Mouse (Mus musculus) liver, postnatal 0 days (tissue): Measurements from ENCODE around the gene Syt14. TPM values are rescaled to one million over a fixed set of nuclear protein-coding genes. Genes with fewer than 3 reads are reported as not detected.

Source experiments
- ATAC-seq: fragments of 200-750 bp; cut with Nextera tagmentation; 2 replicates; pipeline ENCODE4 v1.8.0; 2017; ENCODE audit warnings: mild to moderate bottlenecking, moderate library complexity
- DNase-seq: peaks from one replicate; pipeline ENCODE4 v3.0.0-alpha.2; 2016
- H3K27ac ChIP-seq: fragments of 300-500 bp; sonication (generic); 2 replicates; pipeline ENCODE4 v1.5.1; 2014; ENCODE audit warnings: antibody characterized with exemption, moderate library complexity, mild to moderate bottlenecking, low read depth
- H3K27me3 ChIP-seq: fragments of 300-500 bp; sonication (generic); 2 replicates; pipeline ENCODE4 v1.6.1; 2014; ENCODE audit warnings: low read length, control low read depth, mixed read lengths; ENCODE audit not compliant: insufficient read depth
- H3K36me3 ChIP-seq: fragments of 300-500 bp; sonication (generic); replicated peaks from 2 replicates; pipeline ENCODE4 v1.6.1; 2014; ENCODE audit warnings: mild to moderate bottlenecking, control low read depth, low read length, moderate library complexity, mixed read lengths; ENCODE audit not compliant: insufficient read depth
- H3K4me1 ChIP-seq: fragments of 300-500 bp; sonication (generic); 2 replicates; pipeline ENCODE4 v1.6.1; 2014; ENCODE audit warnings: antibody characterized with exemption, mild to moderate bottlenecking, control low read depth; ENCODE audit not compliant: insufficient read depth
- H3K4me2 ChIP-seq: fragments of 300-500 bp; sonication (generic); 2 replicates; pipeline ENCODE4 v1.6.1; 2014; ENCODE audit warnings: low read depth, mild to moderate bottlenecking, low read length, moderate library complexity, mixed read lengths
- H3K4me3 ChIP-seq: fragments of 300-500 bp; sonication (generic); 2 replicates; pipeline ENCODE4 v1.5.1; 2014; ENCODE audit warnings: low read depth, low read length
- H3K9ac ChIP-seq: fragments of 300-500 bp; sonication (generic); replicated peaks from 2 replicates; pipeline ENCODE4 v1.6.1; 2014; ENCODE audit warnings: mild to moderate bottlenecking, moderate library complexity
- H3K9me3 ChIP-seq: fragments of 300-500 bp; sonication (generic); 2 replicates; pipeline ENCODE4 v1.6.1; 2016; ENCODE audit warnings: mild to moderate bottlenecking, control low read depth, low read length, mixed read lengths
- CTCF ChIP-seq: sonication (generic); IDR thresholded peaks from 2 replicates; pipeline ENCODE4 v1.5.1; 2016; ENCODE audit warnings: antibody characterized with exemption, low read depth
- EP300 ChIP-seq: IDR thresholded peaks from 2 replicates; pipeline ENCODE4 v1.6.1; 2016; ENCODE audit warnings: antibody characterized with exemption, low read depth, mild to moderate bottlenecking
- WGBS: fragments of 180-500 bp; shearing (Covaris S2); extraction: QIAGEN DNeasy Blood & Tissue Kit; methylation state at CpG from one replicate; pipeline ENCODE4 v1.1.7; 2014; ENCODE audit not compliant: insufficient replicate concordance; 5-methylcytosine and 5-hydroxymethylcytosine counted together
- polyA plus RNA-seq: library from polyadenylated mRNA; unstranded; fragments of >200 nt; fragmentation: Nextera tagmentation; extraction: Ambion mirVana; gene quantifications from 2 replicates; pipeline ENCODE4 v1.2.1, GENCODE M21; 2015

The Syt14 gene
- polyA plus RNA-seq, 1 experiment from 2014 or later: 1.8 TPM

- no peaks in the 10 kb centered on the region for H3K27me3 ChIP-seq
- H3K4me3 ChIP-seq: no peak overlapping the region
- no peak overlapping the region for H3K27ac ChIP-seq
- no peak overlapping the region for H3K4me2 ChIP-seq
- H3K9ac ChIP-seq: no peak overlapping the region
- 83% methylated on average over 4 of the region's 4 CpGs for WGBS
- no peaks in the 10 kb centered on the region for H3K9me3 ChIP-seq
- TF ChIP-seq EP300 (no peak), CTCF (peak; percentile 11; the same call in 1 of the 2 replicates)
- 0 out of 2 replicates have a peak, but pooled peaks cover 3% of the 10 kb centered on the region for H3K4me1 ChIP-seq
- H3K36me3 ChIP-seq: no peaks in the 10 kb centered on the region
- ATAC-seq: no peak
- DNase-seq: no peak
These were observed 51.2 kb downstream of the Syt14 start for GRCm38 (mm10) chr1:192984333-192984732.

GRCm38 (mm10) chr1:192981658-192982057 is 53.9 kb downstream of the Syt14 start:
- 60% methylated on average over 3 of the region's 3 CpGs for WGBS
- H3K9me3 ChIP-seq: no peaks in the 10 kb centered on the region
- ATAC-seq (peak; percentile 81), DNase-seq (no peak)
- H3K27me3 ChIP-seq: no peaks in the 10 kb centered on the region
- H3K4me2 ChIP-seq: no peak overlapping the region
- H3K4me3 ChIP-seq: no peak overlapping the region
- no peak overlapping the region for H3K9ac ChIP-seq
- H3K36me3 ChIP-seq: no peaks in the 10 kb centered on the region
- H3K4me1 ChIP-seq: 0 out of 2 replicates have a peak, but pooled peaks cover 3% of the 10 kb centered on the region
- TF ChIP-seq EP300 (peak; percentile 67), CTCF (no peak)
- no peak overlapping the region for H3K27ac ChIP-seq

GRCm38 (mm10) chr1:192981120-192981519 is 54.5 kb downstream of the Syt14 start:
- no peaks in the 10 kb centered on the region for H3K9me3 ChIP-seq
- DNase-seq (no peak), ATAC-seq (peak; percentile 68)
- no peak overlapping the region for H3K4me2 ChIP-seq
- H3K27ac ChIP-seq: no peak overlapping the region
- 44% methylated on average over 1 of the region's 1 CpGs for WGBS
- no peak overlapping the region for H3K4me3 ChIP-seq
- no peaks in the 10 kb centered on the region for H3K36me3 ChIP-seq
- H3K4me1 ChIP-seq: 0 out of 2 replicates have a peak, but pooled peaks cover 3% of the 10 kb centered on the region
- H3K9ac ChIP-seq: no peak overlapping the region
- TF ChIP-seq EP300 (peak; percentile 39; the same call in 1 of the 2 replicates), CTCF (no peak)
- H3K27me3 ChIP-seq: no peaks in the 10 kb centered on the region

- H3K4me1 ChIP-seq: no peaks in the 10 kb centered on the region
- H3K4me2 ChIP-seq: no peak overlapping the region
- TF ChIP-seq EP300: no peak
- no peak for TF ChIP-seq CTCF
- H3K27me3 ChIP-seq: no peaks in the 10 kb centered on the region
- H3K27ac ChIP-seq: no peak overlapping the region
- no peak overlapping the region for H3K9ac ChIP-seq
- ATAC-seq (no peak), DNase-seq (no peak)
- WGBS: 84% methylated on average over 5 of the region's 5 CpGs
- no peak overlapping the region for H3K4me3 ChIP-seq
- H3K9me3 ChIP-seq: no peaks in the 10 kb centered on the region
- no peaks in the 10 kb centered on the region for H3K36me3 ChIP-seq
These were observed 73.3 kb downstream of the Syt14 start for GRCm38 (mm10) chr1:192962323-192962722.

- no peak overlapping the region for H3K4me3 ChIP-seq
- no peak overlapping the region for H3K27ac ChIP-seq
- TF ChIP-seq CTCF: no peak
- no peak for TF ChIP-seq EP300
- DNase-seq (no peak), ATAC-seq (no peak)
- 82% methylated on average over 2 of the region's 2 CpGs for WGBS
- no peaks in the 10 kb centered on the region for H3K4me1 ChIP-seq
- no peak overlapping the region for H3K4me2 ChIP-seq
- no peaks in the 10 kb centered on the region for H3K27me3 ChIP-seq
- no peaks in the 10 kb centered on the region for H3K36me3 ChIP-seq
- H3K9ac ChIP-seq: no peak overlapping the region
- no peaks in the 10 kb centered on the region for H3K9me3 ChIP-seq
These were observed 87.8 kb downstream of the Syt14 start for GRCm38 (mm10) chr1:192947839-192948173.

- H3K9me3 ChIP-seq: no peaks in the 10 kb centered on the region
- no peak for ATAC-seq
- no peak for TF ChIP-seq EP300
- no peak for TF ChIP-seq CTCF
These were observed 88.3 kb downstream of the Syt14 start for GRCm38 (mm10) chr1:192947170-192947838.

GRCm38 (mm10) chr1:192939033-192939432 is 96.5 kb downstream of the Syt14 start:
- no peak for DNase-seq
- no peaks in the 10 kb centered on the region for H3K36me3 ChIP-seq
- peak; percentile 29; the same call in 1 of the 2 replicates for ATAC-seq
- WGBS: 27% methylated on average over 2 of the region's 2 CpGs
- H3K27ac ChIP-seq: no peak overlapping the region
- H3K9me3 ChIP-seq: no peaks in the 10 kb centered on the region
- no peak overlapping the region for H3K4me3 ChIP-seq
- no peaks in the 10 kb centered on the region for H3K27me3 ChIP-seq
- no peak overlapping the region for H3K4me2 ChIP-seq
- no peak for TF ChIP-seq CTCF
- TF ChIP-seq EP300: no peak
- H3K9ac ChIP-seq: no peak overlapping the region
- H3K4me1 ChIP-seq: no peaks in the 10 kb centered on the region

More at GRCm38 (mm10) chr1:192947170-192947838, 88.3 kb downstream of the Syt14 start:
- Histone ChIP-seq H3K4me1 (no peaks in the 10 kb centered on the region), H3K4me2 (no peak overlapping the region), H3K4me3 (no peak overlapping the region), H3K9ac (no peak overlapping the region), H3K27me3 (no peaks in the 10 kb centered on the region), H3K36me3 (no peaks in the 10 kb centered on the region), H3K27ac (no peak overlapping the region)
- no peak for DNase-seq
- 88% methylated on average over 1 of the region's 1 CpGs for WGBS
